Mouse (Mus musculus) ES-E14 (cell line): ENCODE results near the gene Dapk2.

Source experiments
- HCFC1 ChIP-seq: IDR thresholded peaks from 2 replicates; pipeline ENCODE4 v1.6.1; 2012; ENCODE audit warnings: low read length, inconsistent platforms, borderline replicate concordance; ENCODE audit not compliant: insufficient read depth
- MAFK ChIP-seq: IDR thresholded peaks from 2 replicates; pipeline ENCODE4 v1.6.1; 2014; ENCODE audit warnings: mild to moderate bottlenecking, low read depth, low read length, inconsistent platforms; ENCODE audit not compliant: insufficient read depth
- ZNF384 ChIP-seq: IDR thresholded peaks from 2 replicates; pipeline ENCODE4 v1.6.1; 2012; ENCODE audit warnings: low read depth, low read length, inconsistent platforms

DNA sequence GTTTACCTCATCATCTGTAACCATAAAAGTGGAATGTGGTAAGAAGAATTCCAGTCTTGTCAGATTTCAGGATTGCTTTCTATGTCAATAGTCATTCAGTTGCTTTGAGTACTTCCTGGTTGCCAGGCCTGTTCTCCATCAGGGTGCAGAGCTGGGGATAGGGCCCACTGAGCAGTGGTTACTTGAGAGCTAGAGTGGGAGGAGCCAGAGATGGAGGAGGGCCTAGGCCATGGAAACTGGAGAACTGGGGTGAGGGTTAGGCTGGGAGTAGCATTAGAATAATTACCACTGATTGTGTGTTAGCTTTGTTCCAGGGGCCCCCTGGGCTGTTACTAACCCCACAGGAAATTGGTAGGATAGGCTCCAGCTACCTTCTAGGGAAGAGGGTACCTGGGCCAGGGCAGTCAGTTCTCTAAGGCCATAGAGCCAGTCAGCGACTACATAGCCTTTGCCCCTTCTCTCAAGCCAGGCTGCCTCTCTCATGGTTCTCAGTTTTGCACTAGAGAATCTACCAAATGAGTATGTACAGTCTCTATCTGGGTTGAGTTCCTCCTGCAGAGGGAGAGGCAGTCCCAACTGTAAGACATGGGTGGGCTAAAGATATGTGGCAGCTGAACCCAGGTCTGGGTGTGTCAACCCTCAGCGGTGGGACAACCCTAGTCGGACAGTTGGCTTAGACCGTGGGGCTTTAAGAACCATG, 23.3 kb downstream of the Dapk2 start:
- no peak for TF ChIP-seq HCFC1
- no peak for TF ChIP-seq ZNF384
- TF ChIP-seq MAFK = no peak
